Mouse (Mus musculus) intestine, embryonic 14.5 days (tissue): ENCODE measurements around the gene Stk40. TPM values are rescaled to one million over a fixed set of nuclear protein-coding genes. Genes with fewer than 3 reads are reported as not detected.

ENCODE experiments used
- ATAC-seq: fragments of 200-750 bp; cut with Nextera tagmentation; replicated peaks from 2 replicates; pipeline ENCODE4 v1.8.0; 2017; ENCODE audit warnings: low read depth, moderate number of reproducible peaks, moderate TSS enrichment, moderate library complexity; ENCODE audit not compliant: low FRiP score, low TSS enrichment
- DNase-seq: peaks from one replicate; pipeline ENCODE4 v3.0.0-alpha.2; 2018; ENCODE audit warnings: low spot score
- H3K27ac ChIP-seq: fragments of 300-500 bp; sonication (generic); 2 replicates; pipeline ENCODE4 v1.5.1; 2014; ENCODE audit warnings: low read depth, mild to moderate bottlenecking, control low read depth
- H3K27me3 ChIP-seq: fragments of 300-500 bp; sonication (generic); replicated peaks from 2 replicates; pipeline ENCODE4 v1.6.1; 2014; ENCODE audit warnings: low read length, control low read depth; ENCODE audit not compliant: control insufficient read depth, insufficient read depth
- H3K36me3 ChIP-seq: fragments of 300-500 bp; sonication (generic); 2 replicates; pipeline ENCODE4 v1.6.1; 2014; ENCODE audit warnings: low read length, control low read depth; ENCODE audit not compliant: control insufficient read depth, insufficient read depth
- H3K4me1 ChIP-seq: fragments of 300-500 bp; sonication (generic); replicated peaks from 2 replicates; pipeline ENCODE4 v1.6.1; 2014; ENCODE audit warnings: low read length, control low read depth, mixed read lengths; ENCODE audit not compliant: control insufficient read depth, insufficient read depth
- H3K4me2 ChIP-seq: fragments of 300-500 bp; sonication (generic); 2 replicates; pipeline ENCODE4 v1.6.1; 2014; ENCODE audit warnings: low read length
- H3K4me3 ChIP-seq: fragments of 300-500 bp; sonication (generic); 2 replicates; pipeline ENCODE4 v1.5.1; 2014; ENCODE audit warnings: low read depth, low read length, control low read depth, mixed read lengths
- H3K9ac ChIP-seq: fragments of 300-500 bp; sonication (generic); 2 replicates; pipeline ENCODE4 v1.6.1; 2014; ENCODE audit warnings: mild to moderate bottlenecking, low read length
- H3K9me3 ChIP-seq: fragments of 300-500 bp; sonication (generic); 2 replicates; pipeline ENCODE4 v1.6.1; 2016; ENCODE audit warnings: low read length, control low read depth; ENCODE audit not compliant: control insufficient read depth
- WGBS: fragments of 180-500 bp; shearing (Covaris S2); extraction: QIAGEN DNeasy Blood & Tissue Kit; methylation state at CpG from one replicate; pipeline ENCODE4 v1.1.7; 2014; 5-methylcytosine and 5-hydroxymethylcytosine counted together
- polyA plus RNA-seq: library from polyadenylated mRNA; unstranded; fragments of >200 nt; fragmentation: Nextera tagmentation; extraction: Ambion mirVana; gene quantifications from 2 replicates; pipeline ENCODE4 v1.2.1, GENCODE M21; 2014

The Stk40 gene
- polyA plus RNA-seq, 1 experiment from 2014 or later: 22.5 TPM

DNA sequence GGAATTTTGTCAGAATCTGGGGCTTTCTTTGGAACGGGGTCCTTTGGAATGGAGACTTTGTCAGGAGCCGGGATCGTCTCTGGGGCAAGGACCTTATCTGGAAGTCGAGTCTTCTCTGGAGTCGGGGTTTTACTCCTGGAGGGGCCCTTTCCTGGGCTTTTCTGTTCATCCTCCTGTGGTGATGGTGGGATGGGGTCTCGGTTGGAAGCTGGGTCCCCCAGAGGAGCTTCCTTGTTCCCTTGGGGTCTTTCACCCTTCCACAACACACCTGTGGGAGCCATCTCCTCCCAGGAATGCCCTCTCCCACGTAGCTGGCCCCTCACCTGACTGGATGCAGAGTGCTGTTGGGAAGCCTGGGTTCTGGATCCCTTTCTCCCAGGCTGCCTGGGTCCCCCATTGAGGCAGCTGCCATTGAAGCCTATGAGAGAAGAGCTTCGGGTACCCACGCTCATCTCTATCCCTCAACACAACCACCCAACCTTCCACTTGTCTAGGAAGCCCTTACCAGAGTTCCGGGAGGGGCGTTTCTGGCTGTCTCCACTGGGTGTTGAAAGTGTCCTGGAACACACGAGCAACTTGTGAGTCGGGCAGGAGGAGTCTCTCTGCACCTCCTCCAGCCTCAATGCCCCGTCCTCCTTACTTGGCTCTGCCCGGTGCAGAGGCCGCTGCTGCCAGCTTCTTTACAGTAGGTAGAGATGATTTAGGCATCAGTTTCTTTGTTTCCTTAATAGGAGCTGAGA lies 48.1 kb downstream of the Stk40 start:
- ATAC-seq (no peak), DNase-seq (no peak)
- Histone ChIP-seq H3K9ac (no peak overlapping the region), H3K27me3 (no peaks in the 10 kb centered on the region), H3K4me2 (no peak overlapping the region), H3K36me3 (peaks cover 16% of the 10 kb centered on the region), H3K4me1 (peaks cover 46% of the 10 kb centered on the region), H3K4me3 (no peak overlapping the region), H3K9me3 (no peaks in the 10 kb centered on the region), H3K27ac (no peak overlapping the region)
- WGBS: 88% methylated on average over 16 of the region's 16 CpGs

DNA sequence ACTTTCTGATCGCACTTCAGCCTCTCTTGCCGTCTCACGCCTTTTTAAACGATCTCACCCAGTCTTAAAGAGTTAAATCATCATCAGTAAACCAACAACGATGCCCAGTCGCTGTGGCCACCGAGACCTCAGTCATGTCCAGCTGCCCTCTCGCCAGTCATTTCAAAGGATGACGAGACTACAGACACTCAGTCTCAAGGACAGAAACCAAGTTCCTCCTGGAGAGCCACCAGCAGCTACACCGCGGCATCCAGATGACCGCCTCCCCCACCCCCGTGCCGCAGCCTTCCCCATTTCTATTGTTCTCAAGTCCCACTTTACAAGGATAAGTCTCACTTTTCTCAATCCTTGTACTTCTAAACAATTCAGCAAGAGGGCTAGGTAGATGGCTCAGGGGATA lies 49.1 kb downstream of the Stk40 start:
- H3K36me3 ChIP-seq: peaks cover 16% of the 10 kb centered on the region
- no peaks in the 10 kb centered on the region for H3K27me3 ChIP-seq
- H3K9ac ChIP-seq: no peak overlapping the region
- WGBS: 64% methylated on average over 14 of the region's 14 CpGs
- DNase-seq (no peak), ATAC-seq (no peak)
- peaks cover 38% of the 10 kb centered on the region for H3K4me1 ChIP-seq
- H3K9me3 ChIP-seq: no peaks in the 10 kb centered on the region
- H3K27ac ChIP-seq: no peak overlapping the region
- no peak overlapping the region for H3K4me3 ChIP-seq
- H3K4me2 ChIP-seq: no peak overlapping the region

DNA sequence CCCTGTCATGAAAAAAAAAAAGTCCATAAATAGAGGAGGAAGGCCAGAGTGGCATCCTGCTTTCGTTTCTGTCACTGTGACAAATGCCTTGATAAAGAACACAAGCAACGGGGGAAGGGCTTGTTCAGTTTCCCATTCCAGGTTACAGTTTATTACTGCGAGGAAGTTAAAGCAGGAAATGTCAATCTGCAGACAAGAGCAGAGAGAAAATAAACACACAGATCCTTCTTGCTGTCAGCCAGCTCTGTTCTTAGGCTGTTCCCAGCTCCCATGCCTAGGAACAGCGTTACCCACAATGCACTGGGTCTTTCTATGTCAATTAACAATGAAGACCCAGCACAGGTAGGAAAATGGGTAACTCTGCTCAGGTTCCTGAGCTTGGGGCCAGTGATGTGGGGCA lies 51.4 kb downstream of the Stk40 start:
- H3K27me3 ChIP-seq: no peaks in the 10 kb centered on the region
- H3K36me3 ChIP-seq: peaks cover 9% of the 10 kb centered on the region
- no peak overlapping the region for H3K9ac ChIP-seq
- 18% methylated on average over 4 of the region's 4 CpGs for WGBS
- no peak overlapping the region for H3K4me2 ChIP-seq
- no peak overlapping the region for H3K4me3 ChIP-seq
- peaks cover 25% of the 10 kb centered on the region for H3K4me1 ChIP-seq
- no peak for DNase-seq
- H3K9me3 ChIP-seq: no peaks in the 10 kb centered on the region
- ATAC-seq: no peak
- peak overlapping the region; percentile 77 for H3K27ac ChIP-seq

DNA sequence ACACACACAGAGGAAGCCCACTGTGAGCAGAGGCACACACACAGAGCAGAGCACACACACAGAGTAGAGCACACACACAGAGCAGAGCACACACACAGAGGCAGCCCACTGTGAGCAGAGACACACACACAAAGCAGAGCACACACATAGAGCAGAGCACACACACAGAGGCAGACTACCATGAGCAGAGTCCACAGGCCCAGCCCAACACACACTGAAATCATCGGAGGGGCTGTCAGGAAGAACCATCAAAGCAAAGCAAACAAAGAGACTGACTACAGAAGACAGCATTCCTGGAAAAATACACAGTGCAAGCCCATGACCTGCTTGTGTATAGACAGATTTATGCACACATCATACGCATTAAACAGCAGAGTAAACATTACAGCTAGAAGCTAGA lies 52.1 kb downstream of the Stk40 start:
- Histone ChIP-seq H3K4me3 (no peak overlapping the region), H3K4me2 (no peak overlapping the region), H3K36me3 (peaks cover 9% of the 10 kb centered on the region), H3K4me1 (peaks cover 18% of the 10 kb centered on the region), H3K9me3 (no peaks in the 10 kb centered on the region), H3K27me3 (no peaks in the 10 kb centered on the region), H3K27ac (peak overlapping the region; percentile 77), H3K9ac (no peak overlapping the region)
- 25% methylated on average over 2 of the region's 2 CpGs for WGBS
- ATAC-seq: no peak; the same call in 1 of the 2 replicates
- no peak for DNase-seq

DNA sequence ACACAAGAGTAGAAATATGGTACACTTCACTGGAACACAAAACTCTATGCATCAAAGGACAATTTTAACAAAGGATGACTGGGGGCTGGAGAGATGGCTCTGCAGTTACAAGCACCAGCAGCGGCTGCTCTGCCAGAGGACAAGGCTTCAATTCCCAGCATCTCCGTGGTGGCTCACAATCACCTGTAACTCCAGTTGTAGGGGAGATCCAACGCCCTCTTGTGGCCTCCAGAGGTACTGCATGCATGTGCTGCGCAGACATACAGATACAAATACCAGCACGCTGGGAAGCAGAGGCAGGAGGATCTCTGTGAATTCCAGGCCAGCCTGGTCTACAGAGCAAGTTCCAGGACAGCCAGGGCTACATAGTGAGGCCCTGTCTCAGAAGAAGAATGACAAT lies 52.9 kb downstream of the Stk40 start:
- ATAC-seq (no peak), DNase-seq (no peak)
- Histone ChIP-seq H3K4me3 (no peak overlapping the region), H3K27ac (0 out of 2 replicates have a peak overlapping the region, but pooled peaks have one; percentile 77), H3K9ac (no peak overlapping the region), H3K36me3 (peaks cover 4% of the 10 kb centered on the region), H3K4me1 (peaks cover 14% of the 10 kb centered on the region), H3K27me3 (no peaks in the 10 kb centered on the region), H3K4me2 (no peak overlapping the region), H3K9me3 (no peaks in the 10 kb centered on the region)
- 65% methylated on average over 5 of the region's 5 CpGs for WGBS

DNA sequence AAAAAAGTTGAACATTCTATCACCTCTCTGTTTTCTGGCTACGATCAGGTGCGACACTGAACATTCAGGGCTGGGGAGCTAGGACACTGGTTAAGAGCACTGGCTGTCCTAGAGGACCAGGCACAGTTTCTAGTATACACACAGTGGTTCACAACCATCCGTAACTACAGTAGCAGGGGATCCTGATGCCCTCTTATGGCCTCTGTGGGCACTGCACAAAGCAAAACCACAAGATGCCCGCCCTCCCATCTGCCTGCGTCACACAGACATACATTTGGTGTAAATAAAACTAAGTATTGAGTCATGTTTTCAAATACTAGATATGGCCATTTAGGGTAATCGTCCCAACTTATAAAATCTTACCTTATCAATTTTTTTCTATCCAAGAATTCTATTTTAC lies 53.8 kb downstream of the Stk40 start:
- ATAC-seq: no peak
- no peaks in the 10 kb centered on the region for H3K9me3 ChIP-seq
- H3K4me1 ChIP-seq: peaks cover 14% of the 10 kb centered on the region
- no peak overlapping the region for H3K27ac ChIP-seq
- no peak overlapping the region for H3K9ac ChIP-seq
- no peak for DNase-seq
- H3K4me2 ChIP-seq: no peak overlapping the region
- H3K27me3 ChIP-seq: no peaks in the 10 kb centered on the region
- WGBS: 92% methylated on average over 6 of the region's 6 CpGs
- no peaks in the 10 kb centered on the region for H3K36me3 ChIP-seq
- no peak overlapping the region for H3K4me3 ChIP-seq

DNA sequence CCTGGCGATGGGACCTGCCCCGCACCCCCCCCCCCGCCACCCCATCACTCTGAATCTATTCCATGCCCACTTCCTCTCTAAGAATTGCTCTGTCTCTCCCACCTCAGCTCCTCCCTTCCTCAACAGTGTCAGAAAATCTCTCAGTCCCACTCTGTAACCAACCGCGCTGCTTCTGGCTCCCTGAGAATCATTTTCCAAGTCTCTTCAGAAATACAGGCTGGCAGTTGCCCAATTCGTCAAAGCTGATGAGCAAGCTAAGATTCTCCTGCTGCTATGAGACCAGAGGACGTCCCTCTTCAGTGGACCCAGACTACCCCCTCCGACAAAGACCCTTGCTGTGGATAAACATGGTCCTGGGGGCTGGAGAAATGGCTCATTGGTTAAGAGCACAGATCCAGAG lies 55.7 kb downstream of the Stk40 start:
- DNase-seq: no peak
- H3K4me1 ChIP-seq: peaks cover 23% of the 10 kb centered on the region
- 71% methylated on average over 8 of the region's 8 CpGs for WGBS

DNA sequence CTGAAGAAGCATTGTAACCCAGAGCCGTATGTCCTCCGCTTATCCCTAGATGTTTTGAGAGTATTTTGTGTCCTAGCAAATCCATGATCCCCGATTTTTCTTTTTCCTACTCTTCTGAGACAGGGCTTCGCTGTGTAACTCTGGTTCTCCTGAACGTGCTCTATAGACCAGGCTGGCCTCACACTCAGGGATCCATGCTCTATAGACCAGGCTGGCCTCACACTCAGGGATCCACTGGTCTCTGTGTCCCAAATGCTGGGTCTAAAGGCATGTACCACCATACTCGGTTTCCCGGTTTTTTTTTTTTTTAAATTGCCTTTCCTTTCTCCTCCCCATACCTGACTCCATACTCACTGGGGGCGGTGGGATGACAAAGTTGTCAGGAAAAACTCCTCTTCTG lies 57.2 kb downstream of the Stk40 start:
- peaks cover 4% of the 10 kb centered on the region for H3K36me3 ChIP-seq
- peaks cover 15% of the 10 kb centered on the region for H3K4me1 ChIP-seq
- DNase-seq: no peak
- no peak overlapping the region for H3K4me2 ChIP-seq
- H3K27ac ChIP-seq: no peak overlapping the region
- H3K27me3 ChIP-seq: no peaks in the 10 kb centered on the region
- H3K9ac ChIP-seq: no peak overlapping the region
- 92% methylated on average over 8 of the region's 8 CpGs for WGBS
- H3K9me3 ChIP-seq: no peaks in the 10 kb centered on the region
- no peak overlapping the region for H3K4me3 ChIP-seq
- ATAC-seq: no peak

More for the DNA sequence above, 55.7 kb downstream of the Stk40 start:
- H3K27me3 ChIP-seq: no peaks in the 10 kb centered on the region
- H3K4me2 ChIP-seq: no peak overlapping the region
- H3K4me3 ChIP-seq: no peak overlapping the region
- H3K27ac ChIP-seq: no peak overlapping the region
- H3K9ac ChIP-seq: no peak overlapping the region
- ATAC-seq: no peak
- no peaks in the 10 kb centered on the region for H3K36me3 ChIP-seq
- H3K9me3 ChIP-seq: no peaks in the 10 kb centered on the region

DNA sequence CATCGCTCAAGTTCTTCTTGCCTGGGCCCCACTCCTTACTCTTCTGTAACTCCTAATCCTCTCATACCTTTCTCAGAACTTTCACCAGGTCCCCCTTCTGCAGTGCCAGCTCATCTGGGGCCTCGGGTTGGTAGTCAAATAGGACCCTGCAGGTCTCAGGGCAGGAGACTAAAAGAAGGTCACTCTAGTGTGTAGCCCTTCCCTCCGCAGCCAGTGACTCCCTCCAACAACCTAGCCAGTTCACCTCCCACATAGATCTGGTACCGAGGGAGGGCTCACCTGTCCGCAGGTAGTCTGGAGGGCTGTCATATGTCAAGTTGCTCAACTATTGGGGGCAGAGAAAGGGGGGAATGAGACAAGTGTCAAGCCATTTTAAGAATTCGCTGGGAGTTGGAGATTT lies 57.7 kb downstream of the Stk40 start:
- Histone ChIP-seq H3K4me2 (no peak overlapping the region), H3K4me1 (peaks cover 10% of the 10 kb centered on the region; the same call in 1 of the 2 replicates), H3K27ac (no peak overlapping the region), H3K9ac (no peak overlapping the region), H3K9me3 (no peaks in the 10 kb centered on the region), H3K4me3 (no peak overlapping the region), H3K36me3 (peaks cover 8% of the 10 kb centered on the region), H3K27me3 (no peaks in the 10 kb centered on the region)
- no peak for DNase-seq
- 88% methylated on average over 6 of the region's 6 CpGs for WGBS
- no peak for ATAC-seq
